Mouse (Mus musculus) erythroblast, embryonic 14.5 days (primary cell): ENCODE results near the gene Selenbp2.
"Not testable (repeated sequence)": the region's sequence is repeated elsewhere in the genome, so short reads cannot be mapped to it uniquely, and the experiment has no call there.

ENCODE experiments used
- GATA1 ChIP-seq: IDR thresholded peaks from 2 replicates; pipeline ENCODE4 v1.6.1; 2012; ENCODE audit warnings: low read length, inconsistent platforms, mixed read lengths
- TAL1 ChIP-seq: IDR thresholded peaks from 3 replicates; pipeline ENCODE4 v1.6.1; 2012; ENCODE audit warnings: low read length, inconsistent platforms, mixed read lengths

DNA sequence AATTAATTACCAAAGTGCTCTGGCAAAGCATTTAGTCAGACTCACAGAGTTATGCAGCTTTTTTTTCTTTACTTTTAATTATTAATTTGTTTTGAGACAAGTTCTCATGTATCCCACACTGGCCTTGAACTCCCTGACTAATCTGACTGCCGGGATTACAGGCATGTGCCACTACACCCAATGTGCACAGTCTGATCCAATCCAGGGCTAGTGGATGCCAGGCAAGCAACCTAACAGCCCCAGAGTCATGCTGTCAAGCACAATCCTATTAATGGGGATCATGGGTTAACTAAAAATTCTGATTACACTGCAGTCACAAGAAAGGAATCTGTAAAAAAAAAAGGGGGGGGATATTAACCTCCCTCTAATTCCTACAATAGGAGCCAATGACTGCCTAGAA, 39.4 kb upstream of the Selenbp2 start:
- not testable (repeated sequence) for TF ChIP-seq GATA1, TAL1
